Mouse (Mus musculus) hindlimb bud, embryonic 11.5 days (tissue): ENCODE measurements around the gene Sh2b3.

Experiments
- DNase-seq: peaks from one replicate; pipeline ENCODE4 v3.0.0-alpha.2; 2012; ENCODE audit warnings: low read depth, low spot score; ENCODE audit errors: extremely low spot score

The Sh2b3 gene

GRCm38 (mm10) chr5:121824121-121824520, 13.3 kb downstream of the Sh2b3 start:
- DNase-seq = no peak

GRCm38 (mm10) chr5:121823668-121824067, 13.8 kb downstream of the Sh2b3 start:
- no peak for DNase-seq

GRCm38 (mm10) chr5:121822786-121823505, 14.5 kb downstream of the Sh2b3 start:
- no peak for DNase-seq

- DNase-seq = no peak
Observed at GRCm38 (mm10) chr5:121821552-121821951, 15.9 kb downstream of the Sh2b3 start.

GRCm38 (mm10) chr5:121821116-121821515, 16.3 kb downstream of the Sh2b3 start:
- DNase-seq = no peak

- no peak for DNase-seq
Observed at GRCm38 (mm10) chr5:121820657-121821056, 16.8 kb downstream of the Sh2b3 start.

GRCm38 (mm10) chr5:121820161-121820560, 17.3 kb downstream of the Sh2b3 start:
- no peak for DNase-seq

- no peak for DNase-seq
Observed at GRCm38 (mm10) chr5:121819559-121819958, 17.9 kb downstream of the Sh2b3 start.

GRCm38 (mm10) chr5:121818862-121819261, 18.6 kb downstream of the Sh2b3 start:
- DNase-seq = no peak

- DNase-seq = no peak
Observed at GRCm38 (mm10) chr5:121818401-121818800, 19.0 kb downstream of the Sh2b3 start.

GRCm38 (mm10) chr5:121817551-121817950, 19.9 kb downstream of the Sh2b3 start:
- no peak for DNase-seq

- DNase-seq = no peak
Observed at GRCm38 (mm10) chr5:121816611-121817010, 20.8 kb downstream of the Sh2b3 start.

GRCm38 (mm10) chr5:121815867-121816380, 21.5 kb downstream of the Sh2b3 start:
- no peak for DNase-seq

GRCm38 (mm10) chr5:121815067-121815466, 22.4 kb downstream of the Sh2b3 start:
- no peak for DNase-seq

GRCm38 (mm10) chr5:121813744-121814143, 23.7 kb downstream of the Sh2b3 start:
- no peak for DNase-seq

GRCm38 (mm10) chr5:121812526-121813243, 24.8 kb downstream of the Sh2b3 start:
- DNase-seq = no peak

GRCm38 (mm10) chr5:121811485-121811931, 25.9 kb downstream of the Sh2b3 start:
- no peak for DNase-seq

GRCm38 (mm10) chr5:121810331-121811151, 26.9 kb downstream of the Sh2b3 start:
- no peak for DNase-seq

GRCm38 (mm10) chr5:121809667-121810224, 27.7 kb downstream of the Sh2b3 start:
- no peak for DNase-seq

GRCm38 (mm10) chr5:121808202-121808601, 29.2 kb downstream of the Sh2b3 start:
- DNase-seq = no peak

- no peak for DNase-seq
Observed at GRCm38 (mm10) chr5:121807186-121807585, 30.3 kb downstream of the Sh2b3 start.
